Mouse (Mus musculus) large intestine, adult 2 months (tissue): Measurements from ENCODE around the gene Cenpi. TPM values are rescaled to one million over a fixed set of nuclear protein-coding genes. Genes with fewer than 3 reads are reported as not detected.
A peak's percentile ranks its signal among the peaks of the same experiment; 100 is the strongest.
"Not testable (repeated sequence)": the region's sequence is repeated elsewhere in the genome, so short reads cannot be mapped to it uniquely, and the experiment has no call there.

Experiments used
- DNase-seq: peaks from one replicate; pipeline ENCODE4 v3.0.0-alpha.2; 2012; ENCODE audit warnings: low read depth, low spot score
- WGBS: fragments of 180-500 bp; shearing (Covaris S2); methylation state at CpG from one replicate; pipeline ENCODE4 v1.1.7; 2018; 5-methylcytosine and 5-hydroxymethylcytosine counted together
- polyA plus RNA-seq: library from polyadenylated mRNA; depleted of rRNA; stranded (reverse); fragments of >200 nt; gene quantifications from 2 replicates; pipeline ENCODE4 v1.2.3, GENCODE M21; 2012; rRNA removed

Cenpi gene
- polyA plus RNA-seq: 1.7 and 2.0 TPM in 2 replicates

DNA sequence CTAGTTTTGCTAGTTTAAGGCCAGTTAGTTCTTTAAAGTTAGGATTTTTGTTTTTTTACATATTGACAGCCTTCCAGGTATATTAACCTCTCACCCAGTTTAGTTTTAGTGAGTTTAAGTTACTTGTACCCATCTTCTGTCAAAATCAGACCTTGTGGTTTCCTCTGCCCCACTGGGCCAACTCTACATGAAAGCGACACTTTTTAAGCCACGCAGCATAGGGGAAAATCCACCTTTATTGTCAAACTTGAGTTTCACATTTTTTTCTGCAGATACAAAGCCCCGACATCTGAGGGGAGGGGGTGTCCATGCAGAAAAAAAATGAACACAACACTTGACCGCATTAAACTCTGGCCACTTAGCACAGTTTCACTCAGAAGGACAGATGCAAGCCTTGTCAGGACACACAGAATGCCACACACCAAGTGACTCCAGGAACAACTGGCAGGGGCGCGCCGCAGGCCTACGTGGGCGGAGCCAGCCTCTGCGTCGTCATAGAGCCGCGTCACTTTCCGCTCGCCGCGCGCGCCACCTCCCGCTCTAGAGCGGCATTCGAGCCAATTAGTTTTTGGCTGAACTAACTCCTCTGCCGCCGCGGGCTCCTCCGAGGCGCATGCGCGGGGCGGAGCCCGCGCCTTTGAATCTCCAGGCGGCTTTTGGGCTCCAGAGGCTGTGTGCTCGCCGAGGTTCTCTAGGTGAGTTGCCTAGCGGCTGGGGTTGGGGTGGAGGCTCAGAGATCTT is at the start of gene Cenpi:
Gene Cenpi, plus strand, starts transcription at position 551 of the 741 bp plus-strand sequence.
- WGBS: 24% methylated on average over 36 of the region's 36 CpGs
- DNase-seq: peak; percentile 42

- no peak for DNase-seq
- WGBS: 68% methylated on average over 5 of the region's 5 CpGs
Observed at GRCm38 (mm10) chrX:134261191-134261590, 46.7 kb upstream of the Cenpi start.

DNA sequence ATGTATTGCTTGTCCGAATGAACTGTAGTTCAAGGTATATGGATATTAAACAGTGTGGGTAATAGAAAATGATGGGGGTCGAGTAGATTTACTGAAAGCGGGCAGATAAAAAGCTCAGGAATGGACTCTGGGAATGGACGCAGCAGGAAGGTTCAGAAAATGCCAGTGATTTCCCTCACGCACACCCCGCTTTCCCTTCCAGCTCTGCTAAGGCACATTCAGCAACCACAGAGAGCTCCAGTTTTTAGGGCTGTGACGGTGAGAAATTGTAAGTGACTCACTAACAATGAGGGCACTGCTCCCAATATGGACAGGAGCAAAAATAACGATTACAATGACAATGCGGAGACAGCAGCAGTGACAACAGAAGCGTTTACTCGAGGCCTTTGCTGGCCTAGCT is 45.8 kb upstream of the Cenpi start:
- no peak for DNase-seq
- WGBS: 86% methylated on average over 11 of the region's 11 CpGs

DNA sequence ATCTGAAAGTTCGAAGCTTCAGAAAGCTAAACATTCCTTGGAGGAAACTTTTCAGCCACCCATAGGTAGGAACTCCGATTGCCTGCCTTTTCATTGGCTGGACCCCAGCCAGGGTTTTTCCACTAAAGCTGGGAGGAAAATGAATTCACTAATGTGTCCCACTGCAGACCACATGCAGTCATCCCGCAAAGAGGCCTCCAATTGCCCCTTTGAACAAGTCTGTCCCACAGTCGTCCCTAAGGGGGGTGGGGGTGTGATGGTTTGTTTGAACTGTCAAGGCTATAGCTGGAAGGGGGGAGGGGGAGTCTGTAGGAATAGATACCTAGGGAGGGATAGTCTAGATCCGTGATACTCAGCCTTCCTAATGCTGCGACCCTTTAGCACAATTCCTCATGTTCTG is 32.2 kb upstream of the Cenpi start:
- 24% methylated on average over 6 of the region's 6 CpGs for WGBS
- DNase-seq: no peak

DNA sequence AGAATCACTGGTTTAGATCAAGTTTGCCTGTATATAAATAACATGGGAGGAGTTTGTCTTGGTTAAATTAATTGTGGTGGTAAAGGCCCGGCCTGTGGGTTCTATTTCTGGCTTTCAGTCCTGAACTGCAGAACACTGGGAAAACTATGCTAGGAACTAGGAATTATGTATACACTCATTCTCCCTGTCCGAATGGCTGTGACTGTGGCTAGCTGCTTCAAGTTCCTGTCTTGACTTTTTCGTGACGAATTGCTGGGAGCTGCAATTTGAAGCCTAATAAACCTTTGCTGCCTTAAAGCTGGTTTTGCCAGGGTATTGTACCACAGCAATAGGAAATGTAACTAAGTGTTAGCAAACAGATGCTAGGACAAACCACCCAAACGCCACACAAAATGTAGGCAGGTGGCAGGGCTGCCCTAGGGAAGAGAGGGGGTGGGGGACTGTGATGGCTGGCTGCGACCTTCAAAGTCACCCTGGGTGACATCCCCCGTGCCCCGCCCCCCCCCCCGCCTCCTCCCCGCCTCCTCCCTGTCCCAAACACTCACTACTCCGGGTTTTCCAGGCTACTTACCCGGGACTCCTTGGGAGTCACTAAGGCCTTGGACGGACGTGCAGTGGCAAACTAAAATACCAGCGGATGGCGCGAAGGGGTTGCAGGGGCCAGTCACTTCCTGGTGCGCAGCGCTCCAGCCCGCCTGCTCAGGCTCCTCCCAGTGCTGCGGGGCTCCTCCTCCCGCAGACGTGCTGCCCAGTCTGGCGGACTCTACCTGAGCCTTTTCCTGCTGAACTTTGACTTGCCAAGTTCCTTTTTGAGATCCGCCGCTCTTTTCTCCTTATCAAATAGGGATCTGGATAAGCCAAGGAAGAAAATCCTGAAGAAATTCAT is 31.4 kb upstream of the Cenpi start, which contains the start of gene Trmt2b:
Gene Trmt2b, minus strand, starts transcription at position 710 of the 886 bp plus-strand sequence.
- 13% methylated on average over 25 of the region's 26 CpGs for WGBS
- peak; percentile 37 for DNase-seq

DNA sequence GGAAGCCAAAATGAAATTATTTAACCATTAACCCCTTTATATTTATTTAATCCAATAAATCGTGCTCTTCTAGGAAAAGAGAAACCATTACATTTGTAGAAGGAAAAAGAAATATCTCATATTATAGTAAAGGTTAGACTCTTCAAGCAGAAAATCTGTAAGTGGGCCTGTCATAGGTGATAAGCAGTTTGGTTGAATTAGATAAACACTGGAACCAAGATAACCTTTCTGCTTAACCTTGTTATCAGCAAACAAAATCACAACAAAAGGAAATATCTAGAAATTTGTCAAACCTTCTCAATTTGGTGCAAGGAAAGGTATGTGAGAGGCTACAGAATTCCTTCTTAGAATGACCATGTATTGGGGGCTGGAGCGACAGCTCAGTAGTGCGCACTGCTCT is 27.4 kb upstream of the Cenpi start:
- DNase-seq: no peak
- WGBS: 86% methylated on average over 3 of the region's 3 CpGs

DNA sequence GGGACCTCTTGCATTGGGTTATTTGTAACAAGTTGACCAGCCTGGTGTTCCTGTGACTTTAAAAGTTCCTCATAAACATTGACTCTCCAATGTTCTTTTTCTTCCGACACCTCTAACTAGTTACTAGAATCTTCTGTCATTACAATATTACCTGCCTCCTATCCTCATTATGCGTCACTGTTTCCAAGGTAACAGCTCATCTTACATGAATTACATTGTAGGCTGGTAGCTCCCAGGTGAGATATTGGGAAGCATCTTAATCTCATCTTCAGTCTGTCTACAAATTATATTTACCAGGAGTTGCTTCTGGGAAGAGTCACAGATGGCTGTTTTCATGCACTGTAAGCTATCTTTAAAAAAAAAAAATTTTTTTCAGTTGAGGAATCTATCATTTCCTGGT is 22.8 kb upstream of the Cenpi start:
- no peak for DNase-seq
- 97% methylated on average over 2 of the region's 2 CpGs for WGBS

- 82% methylated on average over 4 of the region's 4 CpGs for WGBS
- no peak for DNase-seq
Observed at GRCm38 (mm10) chrX:134285791-134286190, 22.1 kb upstream of the Cenpi start.

DNA sequence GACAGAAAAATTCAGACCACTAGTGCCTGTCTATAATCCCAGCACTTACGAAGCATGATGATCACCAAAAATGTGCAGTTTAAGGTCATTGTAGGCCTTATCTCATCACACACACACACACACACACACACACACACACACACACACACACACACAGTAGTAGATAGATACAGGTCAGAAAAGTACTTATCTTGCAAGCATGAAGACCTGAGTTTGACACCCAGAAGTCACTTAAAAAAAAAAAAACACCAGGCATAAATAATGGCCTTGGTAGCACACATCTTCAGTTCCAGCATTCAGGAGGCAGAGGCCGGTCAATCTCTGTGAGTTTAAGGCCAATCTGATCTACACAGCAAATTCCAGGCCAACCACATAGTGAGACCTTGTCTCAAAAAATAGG is 20.6 kb upstream of the Cenpi start:
- 95% methylated on average over 2 of the region's 2 CpGs for WGBS
- DNase-seq: no peak

GRCm38 (mm10) chrX:134296301-134296700 is 11.6 kb upstream of the Cenpi start:
- 27% methylated on average over 9 of the region's 9 CpGs for WGBS

DNA sequence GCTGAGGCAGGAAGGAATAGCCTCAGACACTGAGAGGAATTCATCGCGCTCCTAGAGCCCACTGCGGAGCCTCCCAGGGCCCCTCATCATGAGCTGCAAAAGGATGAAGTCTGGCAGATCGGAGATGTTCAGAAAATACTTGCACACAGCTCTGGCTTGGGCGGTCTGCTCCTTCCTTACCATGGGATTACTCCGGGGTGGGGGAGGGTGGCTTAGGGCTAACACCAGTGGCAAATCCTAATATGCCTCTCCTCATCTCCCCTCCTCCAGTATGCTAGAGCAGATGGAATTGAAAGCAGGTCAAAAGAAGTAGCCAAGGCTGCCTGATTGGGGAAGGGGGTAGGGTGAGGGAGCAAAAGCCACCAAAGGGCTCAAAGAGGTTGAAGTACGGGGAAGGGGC is 11.1 kb upstream of the Cenpi start:
- 50% methylated on average over 7 of the region's 7 CpGs for WGBS
- DNase-seq: no peak

More at GRCm38 (mm10) chrX:134296301-134296700, 11.6 kb upstream of the Cenpi start:
- DNase-seq: no peak

- WGBS: 39% methylated on average over 4 of the region's 4 CpGs
- DNase-seq: no peak
Observed at GRCm38 (mm10) chrX:134297195-134297594, 10.7 kb upstream of the Cenpi start.

DNA sequence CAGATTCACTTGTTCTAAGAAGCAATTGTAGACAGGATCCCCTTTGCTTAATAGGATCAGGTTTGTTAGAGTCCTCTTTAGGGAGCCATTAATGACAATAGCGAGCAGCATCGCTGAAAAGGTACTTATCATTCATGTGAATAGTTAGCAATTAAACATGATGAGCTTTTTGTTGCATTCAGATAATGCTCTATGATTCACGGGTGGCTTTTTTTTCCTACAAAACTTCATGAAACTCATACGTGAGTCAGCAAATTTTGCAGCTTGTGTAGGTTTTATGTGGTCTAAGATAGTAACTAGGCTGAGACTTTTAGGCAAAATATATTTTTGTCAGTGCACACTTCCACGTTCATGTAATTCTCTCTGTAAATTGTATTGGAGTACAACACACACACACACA is 7.7 kb upstream of the Cenpi start:
- no peak for DNase-seq
- 59% methylated on average over 5 of the region's 5 CpGs for WGBS

- DNase-seq: no peak
Observed at GRCm38 (mm10) chrX:134303287-134303686, 4.6 kb upstream of the Cenpi start.

GRCm38 (mm10) chrX:134308275-134308634 is 371 bp downstream of the Cenpi start:
- no peak for DNase-seq
- 26% methylated on average over 9 of the region's 9 CpGs for WGBS

More at GRCm38 (mm10) chrX:134303287-134303686, 4.6 kb upstream of the Cenpi start:
- 41% methylated on average over 1 of the region's 1 CpGs for WGBS

DNA sequence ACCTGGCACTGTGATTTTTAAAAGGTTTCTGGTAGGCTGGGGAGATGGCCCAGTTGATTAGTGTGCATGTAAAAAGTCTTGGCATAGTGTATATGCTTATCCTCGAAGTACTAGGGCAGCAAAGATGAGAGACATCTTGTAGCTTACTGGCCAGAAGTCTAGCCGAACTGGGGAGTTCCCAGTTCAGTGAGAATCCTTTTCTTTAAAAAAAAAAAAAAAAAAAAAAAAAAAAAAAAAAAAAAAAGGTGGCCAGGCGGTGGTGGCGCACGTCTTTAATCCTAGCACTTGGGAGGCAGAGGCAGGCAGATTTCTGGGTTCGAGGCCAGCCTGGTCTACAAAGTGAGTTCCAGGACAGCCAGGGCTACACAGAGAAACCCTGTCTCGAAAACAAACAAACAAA is 3.3 kb downstream of the Cenpi start:
- 88% methylated on average over 7 of the region's 7 CpGs for WGBS
- not testable (repeated sequence) for DNase-seq

DNA sequence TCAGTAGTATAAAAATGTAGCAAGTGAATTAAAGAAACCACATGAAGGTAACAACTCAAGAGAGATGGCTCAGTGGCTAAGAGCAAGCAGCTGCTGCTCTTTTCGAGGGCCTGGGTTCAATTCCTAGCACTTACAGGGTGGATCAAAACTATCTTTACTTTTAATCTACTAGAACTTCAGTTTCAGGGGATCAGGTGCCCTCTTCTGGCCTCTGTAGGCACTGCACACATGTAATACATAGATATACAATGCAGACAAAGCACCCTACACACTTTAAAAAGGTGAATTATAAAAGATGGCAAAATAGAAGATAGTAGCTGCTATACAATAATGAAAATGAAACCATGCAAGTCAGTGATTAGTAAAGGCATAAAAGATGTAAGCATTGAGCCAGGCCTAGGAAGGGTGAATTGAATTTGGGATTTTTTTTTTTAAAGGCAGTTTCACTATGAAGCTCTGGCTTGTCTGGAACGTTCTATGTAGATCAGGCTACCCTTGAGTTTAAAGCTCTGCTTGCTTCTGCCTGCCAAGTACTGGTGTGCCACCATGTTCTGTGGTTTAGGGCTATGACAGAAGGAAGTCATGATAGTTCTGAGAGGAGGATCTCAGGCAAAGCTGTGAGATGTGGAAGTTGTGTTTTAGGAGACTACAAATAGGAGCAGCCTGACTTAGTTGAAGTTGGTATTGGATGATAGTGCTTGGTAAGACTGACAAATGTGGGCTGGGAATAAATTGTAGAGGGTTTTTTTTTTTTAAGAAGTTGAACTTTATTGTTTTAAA is 11.5 kb downstream of the Cenpi start:
- WGBS: 64% methylated on average over 2 of the region's 2 CpGs
- DNase-seq: no peak

GRCm38 (mm10) chrX:134333280-134333679 is 25.4 kb downstream of the Cenpi start:
- DNase-seq: no peak
- 92% methylated on average over 2 of the region's 2 CpGs for WGBS

DNA sequence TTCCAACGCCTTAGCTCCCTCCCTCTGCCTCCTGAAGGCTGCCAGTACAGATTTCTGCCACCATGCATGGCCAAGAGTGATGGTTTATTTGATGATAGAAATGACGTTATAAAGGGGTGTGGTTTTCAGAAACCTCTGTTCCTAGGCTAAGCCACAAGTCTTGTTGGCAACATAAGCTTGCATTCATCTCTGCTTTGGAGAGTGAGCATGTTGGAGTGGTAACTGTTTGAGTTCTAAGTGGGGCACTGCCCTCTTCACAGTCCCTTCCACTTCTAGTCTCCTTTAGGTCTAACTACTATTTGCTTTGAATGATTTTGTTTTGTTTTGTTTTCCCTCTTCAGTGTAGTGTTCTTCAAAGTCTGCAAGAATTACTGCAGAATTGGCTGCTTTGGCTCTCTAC is 34.9 kb downstream of the Cenpi start:
- 56% methylated on average over 2 of the region's 2 CpGs for WGBS
- no peak for DNase-seq

DNA sequence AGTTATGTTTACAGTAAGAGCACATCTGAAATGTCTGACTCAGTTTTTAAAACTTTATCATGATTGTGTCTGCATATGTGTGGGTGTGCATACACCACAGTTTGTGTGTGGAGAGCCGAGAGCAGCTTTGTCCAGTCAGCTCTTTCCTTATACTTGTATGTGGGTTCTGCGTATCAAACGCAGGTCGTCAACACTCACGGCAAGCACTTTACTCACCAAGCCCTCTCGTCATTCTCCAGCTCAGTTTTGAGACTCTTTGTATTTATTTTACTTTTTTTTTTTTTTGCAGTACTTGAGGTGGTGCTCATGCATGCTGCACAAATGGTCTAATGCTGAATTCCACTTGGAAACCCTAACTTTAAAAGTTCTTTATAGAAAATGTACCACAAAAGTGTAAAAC is 42.3 kb downstream of the Cenpi start:
- WGBS: 94% methylated on average over 6 of the region's 6 CpGs

More for the DNA sequence above, 42.3 kb downstream of the Cenpi start:
- DNase-seq: no peak
